Mouse (Mus musculus) lung, postnatal 0 days (tissue): ENCODE results near the gene Kif21a.

ENCODE experiments used
- CTCF ChIP-seq: IDR thresholded peaks from 2 replicates; pipeline ENCODE4 v1.5.1; 2016; ENCODE audit warnings: antibody characterized with exemption, mild to moderate bottlenecking
- EP300 ChIP-seq: IDR thresholded peaks from 2 replicates; pipeline ENCODE4 v1.6.1; 2016; ENCODE audit warnings: antibody characterized with exemption, mild to moderate bottlenecking, control low read depth

GRCm38 (mm10) chr15:90991843-90992242 lies 57.9 kb downstream of the Kif21a start:
- TF ChIP-seq CTCF (no peak), EP300 (no peak)
